Mouse (Mus musculus) thymus, postnatal 25 days (tissue): ENCODE measurements around the gene A530032D15Rik.
"Not testable (repeated sequence)": the region's sequence is repeated elsewhere in the genome, so short reads cannot be mapped to it uniquely, and the experiment has no call there.

Experiments
- DNase-seq: peaks from one replicate; pipeline ENCODE4 v3.0.0; 2022

The A530032D15Rik gene

DNA sequence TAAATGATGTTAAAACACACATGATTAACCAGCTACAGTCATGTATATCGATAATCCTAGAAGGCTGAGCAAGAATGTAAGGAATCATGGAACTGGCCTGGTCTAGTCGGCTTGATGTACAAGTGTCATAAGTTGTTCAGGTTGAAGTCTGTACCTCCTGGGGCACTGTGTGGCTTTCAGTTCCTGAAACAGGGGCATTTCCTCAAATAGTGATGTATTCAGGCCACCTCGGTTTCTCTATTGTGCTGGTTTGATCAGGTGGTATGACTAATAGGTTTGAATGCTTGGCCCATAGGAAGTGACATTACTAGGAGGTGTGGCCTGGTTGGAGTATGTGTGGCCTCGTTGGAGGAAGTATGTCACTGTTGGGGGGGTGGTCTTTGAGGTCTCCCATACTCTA lies 75.3 kb downstream of the A530032D15Rik start:
- not testable (repeated sequence) for DNase-seq

DNA sequence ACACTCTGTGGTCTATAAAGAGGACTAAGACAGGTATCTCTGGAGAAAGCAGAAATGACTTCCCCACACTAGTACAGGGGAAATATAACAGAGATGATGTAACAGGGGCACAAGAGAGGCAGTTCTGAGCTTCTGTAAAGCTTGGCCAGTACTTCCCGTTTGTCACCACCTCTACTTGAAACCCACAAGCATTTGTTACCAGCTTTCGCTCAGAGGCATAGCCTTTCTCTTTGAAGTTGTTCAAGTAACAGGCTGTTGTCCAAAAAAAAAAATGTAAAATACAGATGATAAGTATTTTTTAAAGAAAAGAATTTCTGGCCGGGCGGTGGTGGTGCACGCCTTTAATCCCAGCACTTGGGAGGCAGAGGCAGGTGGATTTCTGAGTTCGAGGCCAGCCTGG lies 76.0 kb downstream of the A530032D15Rik start:
- DNase-seq, result not testable (repeated sequence)
